Mouse (Mus musculus): ENCODE results near the gene Ank3.

DNA sequence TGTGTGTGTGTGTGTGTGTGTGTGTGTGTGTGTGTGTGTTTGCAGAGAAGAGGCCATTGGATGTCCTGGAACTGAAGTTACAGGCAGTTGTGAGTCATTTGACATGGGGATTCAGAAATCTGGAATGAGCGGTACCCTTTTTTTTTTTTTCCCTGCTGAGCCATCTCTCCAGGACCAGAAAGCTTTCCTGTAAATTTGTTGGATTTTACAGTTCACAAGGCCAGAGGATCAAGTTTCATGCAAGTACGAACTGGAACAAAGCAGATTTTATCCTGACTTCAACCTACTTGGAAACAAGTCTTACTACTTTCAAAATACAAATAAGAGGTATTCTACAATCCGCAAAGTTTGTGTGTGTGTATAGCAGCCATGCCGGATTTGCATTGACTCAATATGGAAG, 123.4 kb downstream of the Ank3 start:
- TF ChIP-seq CTCF (conservative IDR thresholded peaks at IDR 0.05; ENCODE audit: insufficient read depth, insufficient read length, low read depth, low read length): no peak
- TF ChIP-seq POLR2A (IDR thresholded peaks at IDR 0.05; ENCODE audit: low read depth, low read length): no peak
